Mouse (Mus musculus) T-helper 2 cell (primary cell): ENCODE measurements at regions not wholly inside any gene's neighbourhood (a gene's known extent, or its start where the extent isn't known, plus 50 kb on each side); places are given as distances from the start of the nearest gene placed in this dataset.
"Not testable (repeated sequence)": the region's sequence is repeated elsewhere in the genome, so short reads cannot be mapped to it uniquely, and the experiment has no call there.

Source experiments
- in situ Hi-C: fragments of 300-600 bp; cut with MboI, MseI; formaldehyde crosslinking; loops from one replicate; pipeline ENCODE4 v1.15.1; 2025; ENCODE audit warnings: high pct_unique_total_duplicates

DNA sequence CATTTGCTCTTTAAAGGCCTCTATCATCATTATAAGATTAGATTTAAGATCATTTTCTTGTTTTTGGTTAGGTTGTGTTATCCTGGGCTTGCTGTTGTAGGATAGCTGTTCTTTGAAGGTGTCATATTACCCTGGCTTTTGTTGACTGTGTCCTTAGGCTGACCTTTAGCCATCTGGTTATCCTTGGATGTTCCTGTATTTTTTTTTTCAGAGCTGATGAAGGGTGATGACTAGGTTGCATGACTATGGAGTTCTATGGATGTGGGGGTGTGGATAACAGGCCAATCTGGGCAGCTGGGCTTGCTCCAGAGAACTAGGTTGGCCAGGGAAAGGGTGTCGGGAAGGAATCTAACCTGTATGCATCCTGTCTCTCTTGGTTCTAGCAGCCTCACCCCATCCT is 74.2 kb downstream of the Dmrta1 start:
- in situ Hi-C loops, result no loop called here

DNA sequence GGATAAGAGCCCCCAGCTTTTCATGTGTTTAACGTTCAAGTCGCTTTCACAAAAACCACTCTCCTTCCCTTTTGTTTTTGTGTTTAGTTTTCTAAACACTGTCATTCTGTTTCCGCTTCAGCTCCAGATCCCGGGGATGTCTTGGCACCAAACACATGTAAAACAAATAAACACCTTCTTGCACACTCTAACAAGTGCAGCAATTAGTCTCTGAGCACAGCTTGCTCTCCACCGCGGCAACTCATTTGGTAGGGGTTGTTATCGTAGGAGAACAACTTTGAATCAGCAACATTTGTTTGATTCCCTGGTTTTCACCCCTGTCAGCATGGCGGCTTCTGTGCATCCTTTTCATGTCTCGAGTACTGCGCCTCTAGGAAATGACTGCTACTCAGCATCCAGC is 97.0 kb downstream of the Dmrta1 start:
- in situ Hi-C loops, result no loop called here

DNA sequence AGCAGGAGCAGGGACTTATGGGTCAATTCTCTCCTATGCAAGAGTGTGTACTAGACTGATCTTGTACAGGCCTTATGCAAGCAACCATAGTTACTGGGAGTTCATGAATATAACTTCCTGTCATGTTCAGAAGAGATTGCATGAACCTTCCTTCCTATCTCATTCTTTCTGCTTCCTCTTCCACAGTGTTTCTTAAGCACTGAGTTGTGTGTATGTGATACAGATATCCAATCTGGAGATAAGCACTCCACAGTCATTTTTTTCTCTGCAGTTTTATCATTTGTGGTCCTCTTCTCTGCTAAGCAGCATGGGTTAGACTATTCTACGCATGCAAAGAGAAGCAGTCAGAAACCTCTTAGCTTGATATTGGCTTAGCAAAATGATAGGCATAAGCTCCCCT is 102.3 kb downstream of the Dmrta1 start:
- in situ Hi-C loops, result no loop called here

DNA sequence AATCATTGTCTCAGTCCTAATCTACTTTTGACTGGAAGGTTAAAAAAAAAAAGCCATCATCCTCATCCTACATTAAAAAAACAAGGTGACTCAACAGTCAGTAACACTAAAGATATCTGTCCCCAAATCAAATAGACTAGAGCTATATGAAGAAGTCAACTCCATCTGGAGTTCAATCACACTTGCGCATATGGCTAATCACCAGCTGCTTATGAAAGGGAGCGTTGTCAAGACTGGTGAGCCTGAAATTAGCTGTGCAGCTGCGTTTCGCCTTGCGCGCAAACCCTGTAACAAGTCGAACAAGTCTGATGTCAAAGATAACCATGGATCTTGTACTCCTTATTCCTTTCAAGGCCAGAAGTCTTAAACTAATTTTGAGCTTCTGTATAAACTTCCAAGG is 137.6 kb downstream of the Dmrta1 start:
- in situ Hi-C loops, result no loop called here

DNA sequence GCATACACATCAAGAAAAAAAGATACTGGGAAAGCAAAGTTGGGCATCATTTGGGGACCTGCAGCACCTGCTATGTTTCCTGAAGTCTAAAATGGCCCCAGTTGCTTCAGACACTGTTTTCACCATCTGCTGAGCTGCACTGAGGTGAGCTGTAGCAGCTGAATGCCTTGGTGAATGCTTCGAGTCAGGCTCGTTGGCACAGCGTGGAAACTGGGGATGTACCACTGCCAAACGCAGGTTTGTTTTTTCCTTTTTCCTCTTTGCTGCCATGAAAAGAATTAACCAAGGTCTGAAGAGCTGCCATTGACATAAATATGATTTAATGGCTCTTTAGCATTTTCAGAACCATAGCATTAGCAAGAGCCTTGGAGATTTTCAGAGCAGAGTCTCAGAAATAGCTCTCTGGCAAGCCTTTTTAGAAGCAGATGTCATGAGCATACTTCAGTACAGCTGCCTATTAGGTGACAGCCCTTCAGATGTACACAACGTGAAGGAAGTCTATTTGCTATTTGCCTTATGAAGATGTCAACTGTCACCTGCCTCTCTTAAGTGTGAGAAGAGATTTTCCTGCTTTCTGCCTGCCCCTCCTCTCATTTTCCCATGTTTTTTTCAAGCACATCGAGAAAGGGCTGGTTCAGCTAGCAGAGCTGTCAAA is 155.4 kb downstream of the Dmrta1 start:
- in situ Hi-C loops, result no loop called here

DNA sequence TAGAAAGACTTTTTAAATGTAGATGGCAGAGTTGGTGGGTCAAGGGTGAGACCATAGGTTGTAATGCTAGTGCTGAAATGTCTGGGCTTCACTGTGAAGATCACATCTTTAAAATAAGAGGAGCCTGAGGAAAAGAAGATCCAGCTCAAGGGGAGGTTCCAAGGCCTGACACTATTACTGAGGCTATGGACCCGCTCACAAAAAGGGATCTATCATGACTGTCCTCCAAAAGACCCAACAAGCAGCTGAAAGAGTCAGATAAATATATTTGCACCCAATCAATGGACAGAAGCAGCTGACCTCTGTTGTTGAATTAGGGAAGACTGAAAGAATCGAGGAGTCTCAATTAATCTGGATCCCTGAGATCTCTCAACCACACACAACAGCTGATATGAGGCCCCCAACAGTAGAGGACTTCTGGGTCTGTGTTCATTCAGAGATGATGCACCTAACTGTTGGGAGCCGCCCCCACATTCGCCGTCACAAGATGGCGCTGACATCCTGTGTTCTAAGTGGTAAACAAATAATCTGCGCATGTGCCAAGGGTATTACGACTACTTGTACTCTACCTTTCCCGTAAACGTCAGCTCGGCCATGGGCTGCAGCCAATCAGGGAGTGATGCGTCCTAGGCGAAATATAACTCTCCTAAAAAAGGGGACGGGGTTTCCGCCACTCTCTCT is 196.3 kb downstream of the Dmrta1 start:
- in situ Hi-C loops, result not testable (repeated sequence)

DNA sequence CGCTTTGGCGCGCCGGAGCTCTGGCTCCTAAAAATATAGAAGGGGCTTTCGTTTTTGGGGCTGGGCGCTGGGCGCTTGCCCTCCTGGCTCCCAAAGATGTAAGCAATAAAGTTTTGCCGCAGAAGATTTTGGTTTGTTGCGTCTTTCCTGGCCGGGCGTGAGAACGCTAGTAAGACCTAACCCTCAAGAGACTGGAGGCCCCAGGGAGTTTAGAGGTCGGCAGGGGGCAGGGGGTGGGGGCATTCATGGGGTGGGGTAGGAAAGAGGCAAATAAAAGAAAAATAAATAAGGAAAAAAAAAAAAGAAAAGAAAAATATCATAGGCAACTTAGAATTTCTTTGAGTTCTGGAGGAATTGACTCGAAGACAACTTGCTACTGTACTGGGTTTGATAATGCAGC is 196.9 kb downstream of the Dmrta1 start:
- in situ Hi-C loops, result not testable (repeated sequence)

DNA sequence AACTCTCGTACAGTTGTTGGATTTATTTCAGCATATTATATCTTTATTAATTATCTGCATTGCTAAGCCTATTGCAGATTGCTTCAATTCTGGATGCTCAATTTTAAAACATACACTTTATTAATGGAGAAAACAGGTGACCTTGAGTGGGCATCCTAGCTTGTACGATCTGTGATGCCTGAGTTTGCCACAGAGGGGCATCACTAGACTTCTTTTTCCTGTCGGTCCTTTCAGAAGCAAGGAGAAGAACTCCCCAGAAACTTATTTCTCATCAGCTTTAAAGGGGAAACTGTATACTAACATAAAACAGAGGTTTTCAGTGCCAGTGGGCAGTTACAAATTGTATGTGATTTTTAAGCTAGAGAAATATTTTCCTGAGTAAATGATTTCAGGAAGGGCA is 201.8 kb downstream of the Dmrta1 start:
- in situ Hi-C loops, result no loop called here

DNA sequence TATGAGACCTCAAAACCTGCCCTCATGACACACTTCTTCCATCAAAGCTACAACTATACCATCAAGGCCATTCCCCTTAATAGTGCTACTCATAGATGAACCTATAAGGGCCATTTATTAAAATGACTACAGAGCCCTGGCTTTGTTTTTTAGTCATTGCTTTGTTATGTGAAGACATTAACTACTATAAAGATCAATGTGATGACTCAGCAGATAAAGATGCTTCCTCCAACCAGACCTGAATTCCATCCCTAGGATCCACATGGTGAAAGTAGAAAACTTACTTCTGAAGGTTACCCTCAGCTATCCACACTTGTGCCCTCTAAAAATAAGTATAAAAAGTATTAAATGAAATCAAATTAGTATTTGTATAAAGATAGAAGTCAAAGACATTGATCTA is 230.4 kb downstream of the Dmrta1 start:
- in situ Hi-C loops, result loop anchor here (10.0 kb wide), 1 partner anchor 1695 kb away; no protein-coding TSS in a partner anchor

DNA sequence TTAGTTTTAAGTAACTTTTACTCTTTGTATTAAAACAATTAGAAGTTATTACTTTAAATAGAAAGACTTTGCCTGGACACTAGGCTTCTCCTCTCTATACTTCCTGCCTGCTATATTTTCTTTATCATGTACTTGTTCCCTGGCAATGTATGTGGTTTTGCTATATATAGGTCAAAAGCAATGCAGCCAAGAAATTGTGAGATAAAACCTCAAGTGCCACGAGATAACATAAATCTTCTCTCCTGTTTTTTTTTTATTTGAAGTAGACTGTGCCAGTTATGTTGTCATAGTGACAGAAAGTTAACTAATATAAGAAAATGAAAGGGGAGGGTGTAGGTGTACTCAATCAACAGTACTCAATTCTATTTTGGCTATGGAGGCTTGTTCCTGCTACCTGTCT is 258.4 kb downstream of the Dmrta1 start:
- in situ Hi-C loops, result no loop called here

DNA sequence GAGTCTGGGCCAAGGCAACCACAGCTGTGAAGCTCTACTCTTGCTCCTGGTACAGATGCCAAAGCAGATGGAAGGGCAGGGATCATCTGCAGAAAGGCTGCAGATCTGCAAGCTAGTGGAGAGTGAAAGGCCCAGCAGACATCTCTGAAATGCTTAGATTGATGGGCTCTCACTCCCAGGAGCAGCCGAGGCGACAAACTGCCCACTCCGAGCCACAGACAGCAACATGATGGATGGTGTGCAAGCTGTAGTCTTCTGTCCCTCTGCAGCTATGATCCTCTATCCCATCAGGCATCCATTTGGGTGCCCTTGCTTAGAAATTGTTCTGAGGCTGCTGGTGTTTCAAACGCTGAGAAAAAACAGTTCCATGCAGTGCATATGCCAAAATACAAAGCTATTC is 262.1 kb downstream of the Dmrta1 start:
- in situ Hi-C loops, result no loop called here

DNA sequence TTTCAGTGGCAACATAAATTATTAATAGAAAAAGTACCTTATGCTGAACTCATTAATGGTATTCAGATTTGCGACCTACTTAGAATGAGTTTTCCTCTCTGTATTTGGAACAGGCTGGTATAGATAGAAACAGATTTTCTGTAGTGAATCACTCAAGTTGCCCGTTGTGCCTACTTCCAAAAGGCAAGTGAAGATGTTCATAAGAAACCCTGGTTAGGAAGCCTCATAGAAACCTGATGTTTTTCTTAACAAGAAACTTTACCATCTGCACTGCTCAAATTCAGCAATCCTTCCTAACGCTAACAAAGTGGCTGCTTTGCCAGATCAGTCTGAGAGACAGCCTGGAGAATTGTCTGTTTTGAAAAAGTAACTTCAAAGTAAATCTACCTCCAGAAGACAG is 242.5 kb upstream of the Zfp352 start:
- in situ Hi-C loops, result no loop called here

DNA sequence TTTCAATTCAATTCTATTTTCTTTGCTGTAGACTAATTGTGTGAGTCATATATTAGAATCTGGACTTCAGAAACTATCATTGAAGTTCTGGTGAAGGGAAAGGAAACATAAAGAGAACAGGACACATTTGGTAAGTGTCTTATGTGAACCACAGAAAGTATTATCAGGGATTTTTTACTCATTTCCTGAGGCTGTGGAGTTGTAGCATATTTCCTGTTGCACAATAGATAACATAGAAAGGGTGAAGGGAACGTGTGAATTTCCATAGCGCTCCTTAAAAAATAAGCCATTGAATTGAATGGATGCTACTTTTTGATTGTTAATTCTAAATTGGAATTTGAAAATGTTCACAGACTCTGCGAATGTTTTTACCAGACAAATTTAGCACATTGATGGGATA is 215.2 kb upstream of the Zfp352 start:
- in situ Hi-C loops, result loop anchor here (10.0 kb wide), 1 partner anchor 461 kb away; no protein-coding TSS in a partner anchor

DNA sequence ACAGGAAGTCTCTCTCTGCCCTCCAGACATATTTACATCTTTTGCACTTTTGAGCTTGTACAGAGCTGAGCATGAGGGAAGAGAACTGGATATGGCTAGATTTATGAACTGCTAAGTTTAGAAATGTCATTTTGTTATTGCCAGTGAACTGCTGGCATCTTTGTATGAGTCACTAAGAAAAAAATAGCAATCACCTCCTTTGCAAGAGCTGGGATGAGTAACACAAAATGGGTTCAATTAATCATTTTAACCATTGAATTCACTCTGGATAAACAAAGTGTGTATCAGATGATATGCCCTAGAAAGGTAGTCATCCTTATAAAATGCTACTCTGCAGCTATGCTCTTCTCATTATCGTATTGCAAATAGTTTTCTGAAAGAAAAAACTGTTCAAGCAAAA is 214.7 kb upstream of the Zfp352 start:
- in situ Hi-C loops, result loop anchor here (10.0 kb wide), 1 partner anchor 461 kb away; no protein-coding TSS in a partner anchor

DNA sequence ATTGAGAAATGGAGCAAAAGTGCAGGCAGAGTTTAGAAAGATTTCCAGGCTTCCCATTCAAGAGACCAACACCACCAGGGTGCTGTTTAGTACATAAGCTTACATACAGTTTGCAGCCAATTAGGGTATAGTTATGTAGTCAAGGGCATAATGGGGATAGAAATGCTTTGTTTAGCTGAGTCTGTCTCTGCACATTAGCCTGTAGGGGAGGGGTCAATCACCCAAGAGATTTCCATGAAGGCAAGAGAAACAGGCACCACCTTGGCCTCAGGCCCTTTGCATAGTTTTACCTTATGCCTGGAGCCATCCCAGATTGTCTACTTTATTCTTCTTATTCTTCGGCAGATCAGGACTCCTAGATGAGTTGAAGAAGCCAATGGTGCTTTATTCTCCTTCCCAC is 205.9 kb upstream of the Zfp352 start:
- in situ Hi-C loops, result no loop called here

DNA sequence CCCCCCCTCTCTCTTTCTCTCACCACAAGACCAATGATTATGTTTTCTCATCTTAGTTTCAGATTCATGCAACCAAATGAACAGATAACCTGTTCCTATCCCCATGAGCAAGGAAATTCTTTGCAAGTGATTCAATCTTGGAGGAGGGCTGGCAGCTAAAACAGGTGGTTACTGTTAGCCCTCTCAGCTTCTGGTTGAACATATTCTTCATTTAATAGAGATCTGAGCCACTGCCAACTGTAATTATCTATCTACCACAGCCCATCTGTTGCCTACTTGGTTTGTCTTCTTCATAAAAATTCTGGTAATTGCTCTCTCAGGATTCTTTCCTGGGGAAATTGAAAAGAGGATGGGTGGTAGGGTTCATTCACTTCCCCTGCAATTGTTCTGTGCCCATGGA is 204.4 kb upstream of the Zfp352 start:
- in situ Hi-C loops, result no loop called here
